In the genomic region with DNA sequence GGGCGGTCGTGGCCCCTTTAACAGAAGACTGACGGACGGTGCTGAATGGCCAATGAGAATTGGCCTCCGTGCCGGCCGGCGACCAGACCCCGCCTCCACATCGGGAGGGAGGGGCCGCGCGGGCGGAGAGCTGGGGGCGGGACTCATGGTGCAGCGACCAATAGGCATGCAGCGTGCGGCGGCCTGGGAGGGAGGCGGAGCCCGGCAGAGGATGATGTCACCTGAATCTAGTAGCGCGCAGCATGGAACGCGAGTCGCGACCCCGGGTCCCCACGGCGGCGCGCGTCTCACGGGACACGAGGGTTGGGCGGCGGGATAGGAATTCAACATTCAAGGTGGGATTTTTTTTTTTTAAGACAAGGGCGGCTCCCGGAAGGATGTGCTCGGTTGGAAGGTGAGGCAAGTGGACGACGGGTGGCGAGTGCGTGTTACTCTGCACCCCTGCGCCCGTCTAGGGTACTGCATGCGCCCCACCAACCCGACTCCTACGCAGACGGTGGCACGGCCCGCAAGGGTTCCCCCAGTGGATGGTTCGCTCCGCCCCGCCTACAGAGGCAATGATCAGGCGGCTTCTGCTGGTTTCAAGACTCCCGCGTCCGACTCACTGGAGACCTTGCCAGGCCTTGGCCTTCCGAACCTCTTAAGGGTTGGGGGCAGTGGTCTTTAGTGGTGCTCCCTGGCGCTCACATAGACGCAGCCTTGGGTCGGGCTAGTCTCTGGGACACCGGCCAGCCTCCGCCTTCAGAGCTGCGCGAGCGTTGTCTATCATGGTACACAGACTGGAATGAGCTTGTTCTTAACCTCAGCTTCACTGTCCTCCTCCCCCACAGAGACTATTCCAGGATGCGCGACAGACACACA, we compare ENCODE assay signal across 8 mouse cellular contexts. TPM values are rescaled to one million over a fixed set of nuclear protein-coding genes. Genes with fewer than 3 reads are reported as not detected.
A peak's percentile ranks its signal among the peaks of the same experiment; 100 is the strongest.
DNase-seq lines count a peak whose midpoint lies in the region; ATAC-seq lines count a peak whose summit lies in the region.

No protein-coding gene starts in this region.

- H3K9me3 ChIP-seq in heart, embryonic 13.5 days: no peaks in the 10 kb centered on the region
- H3K9me3 ChIP-seq in liver, embryonic 12.5 days (replicated peaks): no peaks in the 10 kb centered on the region
- no peaks in the 10 kb centered on the region for H3K9me3 ChIP-seq in stomach, embryonic 15.5 days

- H3K9ac ChIP-seq in heart, embryonic 13.5 days: peak overlapping the region; percentile 79
- H3K9ac ChIP-seq in liver, embryonic 12.5 days: peak overlapping the region; percentile 75
- 0 out of 2 replicates have a peak overlapping the region, but pooled peaks have one; percentile 40 for H3K9ac ChIP-seq in stomach, embryonic 15.5 days

- H3K27ac ChIP-seq in heart, embryonic 13.5 days (replicated peaks): peak overlapping the region; percentile 16; the same call in 1 of the 2 replicates
- H3K27ac ChIP-seq in liver, embryonic 12.5 days: peak overlapping the region; percentile 57; the same call in 1 of the 2 replicates
- peak overlapping the region; percentile 33; the same call in 1 of the 2 replicates for H3K27ac ChIP-seq in stomach, embryonic 15.5 days

- peaks cover 3% of the 10 kb centered on the region for H3K36me3 ChIP-seq in heart, embryonic 13.5 days
- H3K36me3 ChIP-seq in liver, embryonic 12.5 days: peaks cover 7% of the 10 kb centered on the region
- H3K36me3 ChIP-seq in stomach, embryonic 15.5 days: no peaks in the 10 kb centered on the region

- peaks cover 65% of the 10 kb centered on the region for H3K27me3 ChIP-seq in heart, embryonic 13.5 days (replicated peaks)
- H3K27me3 ChIP-seq in liver, embryonic 12.5 days (replicated peaks): peaks cover 77% of the 10 kb centered on the region
- peaks cover 40% of the 10 kb centered on the region for H3K27me3 ChIP-seq in stomach, embryonic 15.5 days (replicated peaks)

- peaks cover 47% of the 10 kb centered on the region for H3K4me1 ChIP-seq in heart, embryonic 13.5 days
- H3K4me1 ChIP-seq in liver, embryonic 12.5 days: peaks cover 62% of the 10 kb centered on the region
- peaks cover 33% of the 10 kb centered on the region for H3K4me1 ChIP-seq in stomach, embryonic 15.5 days

- ATAC-seq in erythroid progenitor cell, adult 5-6 weeks (replicated peaks; ENCODE audit: low FRiP score, poor library complexity, severe bottlenecking): peak; percentile 91
- peak; percentile 82 for ATAC-seq in heart, embryonic 13.5 days (ENCODE audit: extremely low read depth, insufficient number of reproducible peaks, low FRiP score, low TSS enrichment)
- peak; percentile 80 for ATAC-seq in liver, embryonic 12.5 days
- ATAC-seq in stomach, embryonic 15.5 days (ENCODE audit: insufficient read depth, low FRiP score, low read depth): peak; percentile 79

- DNase-seq in CD4-positive helper T cell, adult 2 months (ENCODE audit: low read depth, low spot score): peak; percentile 97
- peak; percentile 93 for DNase-seq in brain, embryonic 18.5 days (ENCODE audit: low read depth, low spot score)
- DNase-seq in kidney, postnatal 10 days: peak; percentile 98
- peak; percentile 98 for DNase-seq in natural killer cell, adult 2 months (ENCODE audit: low spot score in 2 of 2)

- peak overlapping the region; percentile 94 for H3K4me2 ChIP-seq in heart, embryonic 13.5 days
- H3K4me2 ChIP-seq in liver, embryonic 12.5 days: peak overlapping the region; percentile 96
- H3K4me2 ChIP-seq in stomach, embryonic 15.5 days: peak overlapping the region; percentile 94

- peak overlapping the region; percentile 60 for H3K4me3 ChIP-seq in heart, embryonic 13.5 days
- peak overlapping the region; percentile 58 for H3K4me3 ChIP-seq in liver, embryonic 12.5 days
- H3K4me3 ChIP-seq in stomach, embryonic 15.5 days (replicated peaks): peak overlapping the region; percentile 53

- WGBS in heart, embryonic 13.5 days: under 1% methylated on average over 70 of the region's 70 CpGs
- 2% methylated on average over 70 of the region's 70 CpGs for WGBS in liver, embryonic 12.5 days (ENCODE audit: insufficient replicate concordance)
- WGBS in stomach, embryonic 15.5 days: under 1% methylated on average over 70 of the region's 70 CpGs

RNA-seq across cellular contexts. Expression of a gene that starts 0.4 kb away (rescaled TPM):
- total RNA-seq in erythroid progenitor cell, adult 5-6 weeks (2015; ENCODE audit: low replicate concordance): not detected in 2 replicates
- not detected in 2 replicates for total RNA-seq in erythroid progenitor cell, adult 5-6 weeks (2017; ENCODE audit: low replicate concordance)
- polyA plus RNA-seq in heart, embryonic 13.5 days (2015; fragmentation: Nextera tagmentation; extraction: Ambion mirVana): 2.3 and 2.9 TPM in 2 replicates
- 0.37 and 0.45 TPM in 2 replicates for polyA plus RNA-seq in liver, embryonic 12.5 days (2016; fragmentation: Nextera tagmentation; extraction: Ambion mirVana)
- 4.8 and 5.6 TPM in 2 replicates for polyA plus RNA-seq in stomach, embryonic 15.5 days (2015; fragmentation: Nextera tagmentation; extraction: Ambion mirVana)

RNA-seq across cellular contexts. Expression of a gene that starts 3.1 kb away (rescaled TPM):
- not detected in 2 replicates for total RNA-seq in erythroid progenitor cell, adult 5-6 weeks (2015; ENCODE audit: low replicate concordance)
- total RNA-seq in erythroid progenitor cell, adult 5-6 weeks (2017; ENCODE audit: low replicate concordance): not detected in 2 replicates
- polyA plus RNA-seq in heart, embryonic 13.5 days (2015; fragmentation: Nextera tagmentation; extraction: Ambion mirVana): 1.0 and 1.2 TPM in 2 replicates
- 0.38 TPM in 1 of 2 replicates, not detected in the other for polyA plus RNA-seq in liver, embryonic 12.5 days (2016; fragmentation: Nextera tagmentation; extraction: Ambion mirVana)
- 3.5 and 4.0 TPM in 2 replicates for polyA plus RNA-seq in stomach, embryonic 15.5 days (2015; fragmentation: Nextera tagmentation; extraction: Ambion mirVana)

RNA-seq across cellular contexts. Expression of a gene that starts 28.3 kb away (rescaled TPM):
- 143 and 194 TPM in 2 replicates for total RNA-seq in erythroid progenitor cell, adult 5-6 weeks (2015; ENCODE audit: low replicate concordance)
- 312 and 348 TPM in 2 replicates for total RNA-seq in erythroid progenitor cell, adult 5-6 weeks (2017; ENCODE audit: low replicate concordance)
- 136 and 140 TPM in 2 replicates for polyA plus RNA-seq in heart, embryonic 13.5 days (2015; fragmentation: Nextera tagmentation; extraction: Ambion mirVana)
- 170 and 179 TPM in 2 replicates for polyA plus RNA-seq in liver, embryonic 12.5 days (2016; fragmentation: Nextera tagmentation; extraction: Ambion mirVana)
- polyA plus RNA-seq in stomach, embryonic 15.5 days (2015; fragmentation: Nextera tagmentation; extraction: Ambion mirVana): 225 and 247 TPM in 2 replicates

RNA-seq across cellular contexts. Expression of a gene that starts 32.2 kb away (rescaled TPM):
- not detected in 2 replicates for total RNA-seq in erythroid progenitor cell, adult 5-6 weeks (2015; ENCODE audit: low replicate concordance)
- total RNA-seq in erythroid progenitor cell, adult 5-6 weeks (2017; ENCODE audit: low replicate concordance): not detected in 2 replicates
- 24.2 and 27.7 TPM in 2 replicates for polyA plus RNA-seq in heart, embryonic 13.5 days (2015; fragmentation: Nextera tagmentation; extraction: Ambion mirVana)
- 0.08 and 0.23 TPM in 2 replicates for polyA plus RNA-seq in liver, embryonic 12.5 days (2016; fragmentation: Nextera tagmentation; extraction: Ambion mirVana)
- polyA plus RNA-seq in stomach, embryonic 15.5 days (2015; fragmentation: Nextera tagmentation; extraction: Ambion mirVana): 1.4 and 1.5 TPM in 2 replicates

RNA-seq across cellular contexts. Expression of a gene that starts 33.7 kb away (rescaled TPM):
- total RNA-seq in erythroid progenitor cell, adult 5-6 weeks (2015; ENCODE audit: low replicate concordance): not detected in 2 replicates
- not detected in 2 replicates for total RNA-seq in erythroid progenitor cell, adult 5-6 weeks (2017; ENCODE audit: low replicate concordance)
- polyA plus RNA-seq in heart, embryonic 13.5 days (2015; fragmentation: Nextera tagmentation; extraction: Ambion mirVana): 12.7 and 13.5 TPM in 2 replicates
- polyA plus RNA-seq in liver, embryonic 12.5 days (2016; fragmentation: Nextera tagmentation; extraction: Ambion mirVana): 1.2 and 2.2 TPM in 2 replicates
- 23.9 and 26.9 TPM in 2 replicates for polyA plus RNA-seq in stomach, embryonic 15.5 days (2015; fragmentation: Nextera tagmentation; extraction: Ambion mirVana)

Comparison
In these comparisons a context has a peak if more than half of its experiments do, and no peak if none do; other contexts are left out.
1. Peak in every context shown above with its lines: DNase-seq, ATAC-seq, H3K4me3 ChIP-seq and H3K27ac ChIP-seq.